Mouse (Mus musculus) adrenal gland, adult 8-10 months (tissue): ENCODE measurements around the gene Setd3. TPM values are rescaled to one million over a fixed set of nuclear protein-coding genes. Genes with fewer than 3 reads are reported as not detected.

Experiments used
- DNase-seq: peaks from one replicate; pipeline ENCODE4 v3.0.0; 2022
- total RNA-seq, 4 experiments: library from RNA; stranded (reverse); gene quantifications; 2 replicates each; pipeline ENCODE4 v1.2.4; 2022

Gene Setd3
- total RNA-seq, 4 experiments from 2014 or later, result 119 to 134 (median 127) TPM

DNA sequence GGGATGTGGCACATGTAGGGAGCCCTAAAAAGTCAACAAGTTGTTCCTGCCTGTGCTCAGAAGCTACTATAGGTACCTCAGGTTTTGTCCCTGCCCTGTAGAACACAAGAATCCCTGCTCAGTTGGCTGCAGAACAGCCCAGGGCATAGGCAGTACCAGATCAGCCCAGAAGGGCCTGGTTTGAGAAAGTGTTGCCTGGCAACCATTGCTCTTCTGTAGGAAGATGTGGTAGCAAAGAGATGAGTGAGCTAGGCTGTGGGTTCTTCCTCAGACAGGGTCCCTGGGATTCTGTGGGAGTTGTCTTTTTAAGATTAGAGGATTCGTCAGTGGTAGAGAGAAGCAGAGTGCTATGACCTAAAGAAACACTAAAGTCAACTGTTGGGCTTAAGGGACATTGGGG lies 21.0 kb upstream of the Setd3 start:
- DNase-seq, result no peak

DNA sequence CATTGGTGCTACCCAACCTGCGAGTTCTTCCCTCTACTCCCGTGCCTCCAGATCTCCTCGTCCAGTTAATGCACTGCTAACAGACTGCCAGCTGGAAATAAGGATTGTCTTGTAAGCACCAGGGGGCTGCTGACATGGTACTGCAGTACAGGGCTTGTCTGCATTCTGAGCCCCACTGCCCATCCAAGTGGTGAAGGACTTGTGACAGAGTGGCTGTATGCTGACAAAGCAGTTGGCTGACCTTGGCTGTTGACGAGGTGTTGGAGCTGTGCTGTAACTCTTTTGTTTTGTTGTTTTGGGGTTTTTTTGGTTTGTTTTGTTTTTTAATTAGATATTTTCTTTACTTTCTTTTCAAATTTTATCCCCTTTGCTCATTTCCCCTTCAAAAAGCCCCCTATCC lies 19.3 kb upstream of the Setd3 start:
- no peak for DNase-seq

- DNase-seq, result no peak
Observed at GRCm38 (mm10) chr12:108195761-108196160, 16.6 kb upstream of the Setd3 start.

DNA sequence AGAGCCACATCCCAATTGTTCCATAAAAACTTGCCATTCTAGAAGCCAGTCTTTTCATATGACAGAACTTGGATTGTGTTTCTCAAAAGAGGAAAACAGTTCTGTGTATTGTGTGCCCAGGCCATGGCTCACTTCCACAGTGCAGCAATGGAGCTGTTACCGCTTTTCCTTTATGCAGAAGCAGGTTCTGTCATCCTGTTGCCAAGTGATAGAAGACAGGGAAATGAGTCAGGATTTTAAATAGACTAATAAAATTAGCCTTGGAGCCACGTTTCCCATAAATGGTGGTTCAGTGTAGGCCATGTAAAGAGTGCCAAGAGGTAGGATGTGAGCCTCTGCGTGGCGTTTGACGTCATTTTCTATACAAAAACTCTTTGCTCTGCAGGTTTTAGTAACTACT lies 14.8 kb upstream of the Setd3 start:
- no peak for DNase-seq

GRCm38 (mm10) chr12:108187541-108188091 lies 8.5 kb upstream of the Setd3 start:
- DNase-seq, result no peak

GRCm38 (mm10) chr12:108181716-108182115 lies 2.6 kb upstream of the Setd3 start:
- no peak for DNase-seq

DNA sequence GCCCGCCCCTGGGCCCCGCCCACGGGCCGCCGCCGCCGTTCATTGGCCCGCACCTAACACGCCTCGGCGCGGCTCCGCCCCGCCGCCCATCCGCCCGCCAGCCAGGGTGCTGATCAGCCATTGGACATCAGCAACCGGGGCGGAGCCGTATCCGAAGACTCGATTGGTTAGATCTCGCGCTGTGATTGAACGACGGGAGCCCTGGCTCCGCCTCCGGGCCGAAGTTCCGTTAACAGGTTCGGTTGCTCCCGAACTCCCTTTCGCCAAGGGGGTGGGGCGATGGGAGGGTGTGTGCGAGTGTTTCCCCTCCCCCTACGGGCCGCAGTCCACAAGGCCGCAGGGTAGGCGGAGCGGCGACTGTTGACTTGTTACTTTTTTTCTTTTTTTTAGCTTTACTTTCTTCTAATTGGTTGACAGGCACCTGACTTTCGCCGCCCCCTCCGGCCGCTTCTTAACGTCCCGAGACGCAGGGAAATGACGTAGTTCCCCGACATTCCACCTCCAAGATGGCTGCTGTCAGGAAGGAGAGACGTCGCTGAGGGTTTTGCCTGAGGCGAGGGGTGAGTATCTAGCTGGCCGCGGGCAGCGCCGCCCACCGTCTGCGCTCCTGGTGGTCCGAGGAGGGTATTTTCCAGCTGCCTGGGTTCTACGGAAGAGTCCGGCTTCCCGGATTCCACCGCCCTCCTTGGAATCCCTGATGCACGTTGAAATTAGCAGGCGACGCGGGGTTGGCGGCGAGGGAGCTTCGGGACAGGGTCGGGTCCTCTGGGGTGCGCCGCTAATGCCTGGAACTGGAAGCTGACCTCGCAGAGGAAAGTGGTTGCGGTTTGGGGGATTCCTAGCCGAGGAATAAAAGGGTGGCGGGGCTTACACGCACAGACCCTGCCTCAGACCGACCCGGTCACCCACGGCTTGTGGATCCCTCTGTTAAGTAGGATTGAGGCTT lies 480 bp upstream of the Setd3 start, which contains the start of gene Ccnk:
TSS of gene Ccnk (plus strand) at position 259 of the 946 bp plus-strand sequence.
- DNase-seq, result peak; percentile 100

GRCm38 (mm10) chr12:108178331-108179245 lies 526 bp downstream of the Setd3 start:
- peak; percentile 44 for DNase-seq

GRCm38 (mm10) chr12:108176366-108176765 lies 2.7 kb downstream of the Setd3 start:
- DNase-seq, result no peak

DNA sequence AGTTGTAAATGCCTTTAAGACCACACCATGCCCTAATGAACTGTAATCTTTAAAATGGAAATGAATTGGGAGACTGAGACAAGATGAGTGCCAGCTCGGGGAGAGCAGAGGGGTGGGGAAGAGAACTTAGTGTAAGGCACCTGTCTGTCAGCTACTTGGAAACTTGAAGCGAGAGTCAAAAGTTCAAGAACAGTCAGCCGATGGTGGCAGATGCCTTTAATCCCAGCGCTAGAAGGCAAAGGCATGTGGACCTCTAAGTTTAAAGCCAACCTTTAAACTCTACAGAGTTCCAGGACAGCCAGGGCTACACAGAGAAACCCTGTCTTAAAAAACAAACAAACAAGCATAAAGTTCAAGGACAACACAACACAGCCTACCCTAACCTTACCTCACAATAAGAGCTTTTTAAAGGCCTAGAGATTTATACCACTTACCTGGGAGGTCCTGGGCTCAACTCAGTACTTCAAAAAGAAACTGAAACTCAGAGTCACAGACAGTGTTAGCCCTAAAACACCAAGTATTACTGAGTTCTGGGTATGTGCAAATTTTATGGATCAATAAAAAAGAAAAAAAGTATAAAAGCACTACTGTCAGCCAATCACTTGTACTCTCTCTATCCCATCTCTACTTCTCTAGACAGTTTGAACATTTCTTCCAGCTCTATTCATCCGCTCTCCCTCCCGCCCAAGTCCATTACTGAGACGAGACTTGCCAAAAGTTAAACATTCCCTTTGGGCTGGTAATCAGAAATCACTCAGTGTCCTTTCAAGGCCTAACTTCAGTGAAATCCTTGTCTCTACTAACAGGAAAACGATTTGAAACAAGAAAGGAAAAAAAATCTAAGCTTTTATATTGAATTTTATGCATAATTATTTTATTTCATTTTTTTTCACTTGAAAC lies 4.3 kb downstream of the Setd3 start:
- no peak for DNase-seq

GRCm38 (mm10) chr12:108172639-108173038 lies 6.5 kb downstream of the Setd3 start:
- no peak for DNase-seq

DNA sequence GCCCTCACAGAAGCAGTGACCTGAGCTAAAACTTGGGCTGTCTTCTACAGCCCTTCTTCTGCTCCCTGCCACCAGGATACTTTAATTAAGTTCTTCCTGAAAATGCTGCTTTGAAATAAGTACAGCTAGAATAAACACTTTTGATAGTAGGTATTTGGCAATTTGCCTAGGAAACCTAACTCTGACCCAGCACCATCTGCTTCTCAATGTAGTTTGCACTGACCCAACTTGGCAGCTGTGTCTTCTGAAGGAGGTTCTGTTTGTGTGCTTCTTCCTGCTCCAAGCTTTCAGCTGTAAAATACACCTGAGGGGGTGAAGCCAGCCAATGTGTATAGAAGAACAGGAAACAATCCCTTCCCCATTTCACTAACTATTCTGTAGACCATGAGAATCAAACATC lies 7.8 kb downstream of the Setd3 start:
- DNase-seq, result no peak

- no peak for DNase-seq
Observed at GRCm38 (mm10) chr12:108170467-108170866, 8.6 kb downstream of the Setd3 start.

GRCm38 (mm10) chr12:108168909-108169308 lies 10.2 kb downstream of the Setd3 start:
- no peak for DNase-seq

DNA sequence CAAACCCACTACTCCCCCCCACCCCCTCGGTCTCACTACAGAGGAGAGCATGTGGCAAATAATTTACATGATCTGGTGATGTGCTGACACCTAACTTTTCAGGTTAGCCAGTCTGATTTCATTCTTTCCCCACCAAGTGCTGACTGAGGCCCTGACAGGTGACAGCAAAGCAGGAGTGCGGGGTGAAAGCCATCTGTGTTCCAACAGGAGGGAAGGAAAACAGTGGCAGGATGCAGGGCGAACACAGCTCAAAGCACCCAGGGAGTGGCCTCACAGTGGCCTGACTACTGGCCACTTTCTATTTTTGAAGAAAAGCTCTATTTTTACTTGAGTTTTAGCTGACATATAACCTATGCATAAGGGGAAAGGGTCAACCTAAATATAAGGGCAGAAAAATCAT lies 15.4 kb downstream of the Setd3 start:
- DNase-seq, result no peak

DNA sequence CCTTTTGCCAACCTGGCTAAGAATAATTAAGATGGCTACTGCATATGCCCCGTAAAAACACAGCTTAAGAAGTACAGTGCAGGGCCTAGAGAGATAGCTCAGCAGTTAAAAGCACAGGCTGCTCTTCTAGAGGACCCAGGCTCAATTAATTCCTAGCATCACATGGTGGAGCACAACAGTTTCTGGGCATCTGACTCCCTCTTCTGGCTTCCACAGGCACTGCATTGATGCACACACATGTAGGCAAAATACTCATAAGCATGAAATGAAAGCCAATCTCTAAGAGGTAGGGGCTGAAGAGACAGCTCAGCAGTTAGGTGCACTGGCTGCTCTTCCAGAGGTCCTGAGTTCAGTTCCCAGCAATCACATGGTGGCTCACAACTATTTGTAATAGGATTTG lies 17.1 kb downstream of the Setd3 start:
- DNase-seq, result no peak

DNA sequence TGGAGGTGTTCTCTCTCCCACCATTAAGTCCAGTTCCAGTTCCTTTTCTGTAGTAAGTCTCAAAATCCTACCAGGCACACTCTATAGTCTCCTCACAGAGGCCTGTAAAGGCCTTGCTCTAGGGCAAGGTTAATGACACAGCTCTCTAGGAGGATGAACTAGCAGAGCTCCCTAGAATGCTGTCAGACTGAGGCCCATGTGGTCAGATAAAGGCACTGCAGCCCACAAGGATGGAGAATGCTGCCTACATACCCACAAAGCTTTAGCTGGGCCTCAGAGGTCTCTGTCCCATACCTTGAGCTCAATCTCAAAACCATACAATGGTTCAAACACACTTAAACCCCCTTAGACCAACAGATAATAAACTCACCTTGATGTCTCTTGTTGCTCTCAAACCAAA lies 19.3 kb downstream of the Setd3 start:
- DNase-seq, result no peak

- DNase-seq, result no peak
Observed at GRCm38 (mm10) chr12:108152743-108153142, 26.4 kb downstream of the Setd3 start.

DNA sequence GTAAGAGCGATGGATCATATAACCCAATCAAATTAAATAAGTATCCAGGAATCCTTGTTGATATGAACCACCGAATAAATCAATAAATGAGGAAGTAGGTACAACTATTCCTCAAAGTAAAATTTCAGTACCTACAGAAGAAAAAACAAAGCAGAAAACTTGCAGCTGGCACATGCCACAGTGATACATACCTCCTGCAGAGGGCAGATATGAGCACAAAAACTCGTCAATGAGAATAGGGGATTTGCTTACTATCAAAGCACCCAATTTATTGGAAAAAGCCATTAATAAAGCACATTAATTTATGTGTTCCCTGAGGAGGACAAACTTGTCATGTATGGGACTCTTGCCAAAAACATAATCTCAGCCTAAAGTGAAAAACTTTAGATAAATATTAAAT lies 29.4 kb downstream of the Setd3 start:
- DNase-seq, result no peak

- DNase-seq, result no peak
Observed at GRCm38 (mm10) chr12:108145198-108145597, 33.9 kb downstream of the Setd3 start.

- no peak for DNase-seq
Observed at GRCm38 (mm10) chr12:108143624-108144498, 35.3 kb downstream of the Setd3 start.
